Mouse (Mus musculus) heart, postnatal 10 days (tissue): Measurements from ENCODE around the gene Lgi4. TPM values are rescaled to one million over a fixed set of nuclear protein-coding genes. Genes with fewer than 3 reads are reported as not detected.

Experiments
- DNase-seq, 2 experiments: peaks; one replicate each; pipeline ENCODE4 v3.0.0; 2021
- intact Hi-C: fragments of 180-260 bp; cut with DNase I; formaldehyde crosslinking; loops from one replicate; pipeline ENCODE4 v1.15.1; 2025
- total RNA-seq, 2 experiments: library from RNA; stranded (reverse); gene quantifications; 2 replicates each; pipeline ENCODE4 v1.2.3; 2021

Lgi4 gene
- total RNA-seq, 2 experiments from 2014 or later, result 3.0 to 4.3 TPM

- no peak for DNase-seq
- intact Hi-C loops, result no loop called here
Observed at GRCm38 (mm10) chr7:31074061-31074712, 15.0 kb downstream of the Lgi4 start.

GRCm38 (mm10) chr7:31074713-31075069 is 15.5 kb downstream of the Lgi4 start:
- intact Hi-C loops, result loop anchor here (5.0 kb wide), 1 partner anchor 202 kb away; no protein-coding TSS in a partner anchor
- no peak for DNase-seq

GRCm38 (mm10) chr7:31076492-31076891 is 17.4 kb downstream of the Lgi4 start, which contains the start of gene Fxyd3:
Gene Fxyd3 (minus strand): TSS chr7:31076704.
- DNase-seq, result no peak
- intact Hi-C loops, result loop anchor here (5.0 kb wide), 1 partner anchor 204 kb away; no protein-coding TSS in a partner anchor

GRCm38 (mm10) chr7:31077470-31077869 is 18.3 kb downstream of the Lgi4 start:
- no peak for DNase-seq
- intact Hi-C loops, result loop anchor here (5.0 kb wide), 1 partner anchor 205 kb away; no protein-coding TSS in a partner anchor

GRCm38 (mm10) chr7:31077885-31078445 is 18.8 kb downstream of the Lgi4 start:
- DNase-seq, result peak; percentile 69 to 79
- intact Hi-C loops, result loop anchor here (1.0 to 5.0 kb wide), 2 partner anchors 19 to 206 kb away; partner anchors contain the start of gene Lgi4

- intact Hi-C loops, result loop anchor here (5.0 kb wide), 1 partner anchor 207 kb away; no protein-coding TSS in a partner anchor
Observed at GRCm38 (mm10) chr7:31079670-31080069, 20.5 kb downstream of the Lgi4 start.

GRCm38 (mm10) chr7:31080611-31081010 is 21.5 kb downstream of the Lgi4 start:
- intact Hi-C loops, result no loop called here
- DNase-seq, result no peak

More at GRCm38 (mm10) chr7:31079670-31080069, 20.5 kb downstream of the Lgi4 start:
- no peak for DNase-seq

- no peak for DNase-seq
- intact Hi-C loops, result no loop called here
Observed at GRCm38 (mm10) chr7:31081106-31081505, 22.0 kb downstream of the Lgi4 start.

- DNase-seq, result no peak
- intact Hi-C loops, result loop anchor here (2.0 kb wide), 1 partner anchor 15 kb away; no protein-coding TSS in a partner anchor
Observed at GRCm38 (mm10) chr7:31082106-31082505, 23.0 kb downstream of the Lgi4 start.

GRCm38 (mm10) chr7:31082831-31083588 is 23.9 kb downstream of the Lgi4 start:
- DNase-seq, result peak; percentile 85 to 87
- intact Hi-C loops, result loop anchor here (2.0 kb wide), 1 partner anchor 14 kb away; no protein-coding TSS in a partner anchor

- no peak for DNase-seq
- intact Hi-C loops, result no loop called here
Observed at GRCm38 (mm10) chr7:31084140-31084539, 25.0 kb downstream of the Lgi4 start.

GRCm38 (mm10) chr7:31085171-31085570 is 26.0 kb downstream of the Lgi4 start:
- DNase-seq, result peak; percentile 62 to 71
- intact Hi-C loops, result no loop called here

- no peak for DNase-seq
- intact Hi-C loops, result no loop called here
Observed at GRCm38 (mm10) chr7:31086175-31086755, 27.1 kb downstream of the Lgi4 start.

GRCm38 (mm10) chr7:31087262-31087661 is 28.1 kb downstream of the Lgi4 start:
- DNase-seq, result no peak
- intact Hi-C loops, result no loop called here

- no peak for DNase-seq
Observed at GRCm38 (mm10) chr7:31088206-31088605, 29.1 kb downstream of the Lgi4 start.

GRCm38 (mm10) chr7:31089721-31090120 is 30.6 kb downstream of the Lgi4 start:
- intact Hi-C loops, result no loop called here
- no peak for DNase-seq

More at GRCm38 (mm10) chr7:31088206-31088605, 29.1 kb downstream of the Lgi4 start:
- intact Hi-C loops, result no loop called here

- intact Hi-C loops, result no loop called here
- DNase-seq, result peak in 1 of 2 experiments; percentile 28
Observed at GRCm38 (mm10) chr7:31094774-31095501, 35.8 kb downstream of the Lgi4 start.

GRCm38 (mm10) chr7:31096892-31097564 is 37.9 kb downstream of the Lgi4 start:
- DNase-seq, result no peak
- intact Hi-C loops, result loop anchor here (1.0 to 2.0 kb wide), 2 partner anchors 14 to 38 kb away; partner anchors contain the start of gene Lgi4

- DNase-seq, result peak; percentile 95 to 96
- intact Hi-C loops, result loop anchor here (1.0 to 2.0 kb wide), 2 partner anchors 15 to 38 kb away; partner anchors contain the start of gene Lgi4
Observed at GRCm38 (mm10) chr7:31097583-31098248, 38.6 kb downstream of the Lgi4 start.
